Mouse (Mus musculus) kidney, adult 18-20 months (tissue): Measurements from ENCODE around the gene Ormdl1.
"Not testable (repeated sequence)": the region's sequence is repeated elsewhere in the genome, so short reads cannot be mapped to it uniquely, and the experiment has no call there.

Experiments
- DNase-seq: peaks from one replicate; pipeline ENCODE4 v3.0.0; 2021

Ormdl1 gene

GRCm38 (mm10) chr1:53296581-53297383 is at the start of gene Ormdl1, which contains the start of the genes Pms1 and Gm28778:
Gene Ormdl1 (plus strand): TSS chr1:53297095.
Gene Pms1 (minus strand): TSS chr1:53297018.
Gene Gm28778 (plus strand): TSS chr1:53297111.
- DNase-seq: peak; percentile 98

DNA sequence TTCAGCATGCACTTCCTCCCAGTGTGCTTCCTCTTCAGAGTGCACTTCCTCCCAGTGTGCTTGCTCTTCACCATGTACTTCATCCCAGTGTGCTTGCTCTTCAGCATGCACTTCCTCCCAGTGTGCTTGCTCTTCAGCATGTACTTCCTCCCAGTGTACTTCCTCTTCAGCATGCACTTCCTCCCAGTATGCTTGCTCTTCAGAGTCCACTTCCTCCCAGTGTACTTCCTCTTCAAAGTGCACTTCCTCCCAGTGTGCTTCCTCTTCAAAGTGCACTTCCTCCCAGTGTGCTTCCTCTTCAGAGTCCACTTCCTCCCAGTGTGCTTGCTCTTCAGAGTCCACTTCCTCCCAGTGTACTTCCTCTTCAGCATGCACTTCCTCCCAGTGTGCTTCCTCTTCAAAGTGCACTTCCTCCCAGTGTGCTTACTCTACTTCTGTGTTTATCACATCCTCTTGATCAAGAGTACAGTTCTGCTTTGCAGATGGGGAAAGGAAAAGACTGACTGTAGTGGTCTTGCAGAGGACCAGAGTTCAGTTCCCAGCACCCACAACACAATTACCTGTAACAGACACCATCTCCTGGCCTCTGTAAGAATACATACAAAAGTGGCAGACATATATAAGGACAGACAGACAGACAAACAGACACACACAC is 31.8 kb upstream of the Ormdl1 start:
- DNase-seq: not testable (repeated sequence)

- DNase-seq: no peak
These were observed 27.0 kb upstream of the Ormdl1 start for GRCm38 (mm10) chr1:53269901-53270300.

DNA sequence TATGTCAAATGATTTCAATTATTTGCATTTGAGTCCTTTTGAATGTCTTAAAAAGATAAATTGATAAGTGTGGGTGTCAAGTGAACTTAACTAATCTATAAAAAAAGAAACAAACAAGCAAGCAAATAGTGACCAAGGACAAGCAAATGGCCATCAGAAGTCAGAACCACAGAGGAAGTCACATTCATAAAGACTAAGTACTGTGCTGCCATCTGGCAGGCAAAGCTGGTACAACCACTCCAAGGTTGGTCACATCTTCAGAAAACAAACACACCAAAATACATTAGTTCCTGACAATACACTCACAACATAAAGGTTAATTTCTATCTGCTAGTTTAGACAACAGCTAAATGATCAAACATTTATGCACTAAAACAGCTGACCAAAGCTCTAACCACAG is 24.2 kb upstream of the Ormdl1 start:
- peak; percentile 12 for DNase-seq

- no peak for DNase-seq
These were observed 5.7 kb upstream of the Ormdl1 start for GRCm38 (mm10) chr1:53291197-53291596.

- no peak for DNase-seq
These were observed 3.6 kb downstream of the Ormdl1 start for GRCm38 (mm10) chr1:53300506-53300905.

- peak; percentile 89 for DNase-seq
These were observed 16.4 kb downstream of the Ormdl1 start, which contains the start of gene Osgepl1 for GRCm38 (mm10) chr1:53312989-53313967. Gene Osgepl1 (plus strand): TSS chr1:53313624.

DNA sequence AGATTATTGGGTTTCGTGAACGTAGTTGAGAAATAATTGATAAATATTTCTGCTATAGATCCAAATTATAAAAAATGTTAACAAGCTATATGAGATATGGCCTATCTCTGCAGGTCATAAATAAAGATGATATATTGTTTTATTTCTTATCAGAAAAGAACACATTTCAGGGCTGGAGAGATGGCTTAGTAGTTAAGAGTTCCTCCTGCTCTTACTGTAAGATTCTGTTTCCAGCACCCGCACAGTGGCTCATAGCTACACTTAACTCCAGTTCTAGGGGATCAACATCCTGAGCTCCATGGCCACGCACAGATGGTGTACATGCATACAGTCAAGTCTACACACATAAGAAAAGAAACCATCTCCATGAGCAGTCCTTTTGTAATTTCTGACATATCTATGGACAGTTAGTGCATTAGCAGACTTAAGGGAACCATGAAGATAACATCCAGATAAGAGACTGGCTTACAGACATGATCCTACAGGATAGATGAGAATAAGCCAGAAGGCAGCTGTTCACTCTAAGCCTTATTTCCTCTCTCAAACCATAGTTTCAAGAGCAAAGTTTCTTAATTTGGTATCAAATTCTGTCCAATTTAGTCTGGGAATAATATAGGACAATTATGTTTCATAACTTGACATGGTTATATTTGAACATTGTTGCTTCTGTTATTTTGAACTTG is 24.9 kb downstream of the Ormdl1 start:
- no peak for DNase-seq

GRCm38 (mm10) chr1:53323254-53323653 is 26.4 kb downstream of the Ormdl1 start:
- DNase-seq: no peak

- DNase-seq: no peak
These were observed 27.4 kb downstream of the Ormdl1 start for GRCm38 (mm10) chr1:53324277-53324676.

- DNase-seq: no peak
These were observed 28.1 kb downstream of the Ormdl1 start for GRCm38 (mm10) chr1:53324827-53325494.

- DNase-seq: not testable (repeated sequence)
These were observed 36.6 kb downstream of the Ormdl1 start for GRCm38 (mm10) chr1:53333527-53333926.

- no peak for DNase-seq
These were observed 38.6 kb downstream of the Ormdl1 start for GRCm38 (mm10) chr1:53335465-53335864.

- DNase-seq: not testable (repeated sequence)
These were observed 40.5 kb downstream of the Ormdl1 start for GRCm38 (mm10) chr1:53337403-53337802.

- DNase-seq: no peak
These were observed 44.2 kb downstream of the Ormdl1 start for GRCm38 (mm10) chr1:53341071-53341470.

DNA sequence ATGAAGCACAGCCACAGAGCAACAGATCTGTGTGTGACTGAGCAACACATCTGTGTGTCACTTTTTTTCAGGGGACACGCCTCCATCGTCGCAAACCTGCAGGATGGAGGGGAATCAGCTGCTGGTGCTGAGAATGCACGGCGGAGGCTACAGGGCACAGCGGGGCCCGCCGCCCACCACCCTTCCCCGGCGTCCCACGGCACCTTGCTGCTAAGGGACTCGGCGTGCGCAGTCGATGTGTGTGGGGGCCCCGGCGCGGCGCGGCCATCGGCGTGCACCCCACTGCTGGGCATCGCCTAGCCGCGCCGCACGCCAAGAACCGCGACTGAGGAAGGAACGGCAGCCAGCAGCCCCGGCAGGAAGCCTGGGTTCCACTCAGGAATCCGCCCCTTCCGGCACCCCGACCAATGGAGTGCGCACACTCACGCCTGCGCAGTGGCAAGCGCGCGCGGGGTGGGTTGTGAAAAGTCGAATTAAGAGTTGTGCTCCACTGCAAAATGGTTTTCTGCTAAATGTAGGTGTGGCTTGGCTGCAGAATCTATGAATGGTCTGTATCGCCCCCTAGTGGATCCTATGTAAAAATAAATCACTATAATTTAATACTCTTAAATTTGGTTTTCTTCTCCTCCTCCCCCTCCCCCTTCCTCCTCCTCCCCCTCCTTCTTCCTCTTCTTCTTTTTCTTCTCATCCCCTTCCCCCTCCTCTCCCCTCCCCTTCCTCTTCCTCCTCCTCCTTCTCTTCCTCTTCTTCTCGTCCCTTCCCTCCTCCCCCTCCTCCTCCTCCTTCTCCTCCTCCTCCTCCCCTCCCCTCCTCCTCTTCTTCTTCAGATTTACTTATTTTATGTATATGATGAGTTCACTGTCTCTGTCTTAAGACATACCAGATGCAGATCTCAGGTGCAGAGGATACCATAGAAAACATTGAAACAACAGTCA is 55.7 kb downstream of the Ormdl1 start, which contains the start of the genes Asdurf, Gm28551 and Asnsd1:
Gene Asdurf (minus strand): TSS at position 293 of the 935 bp plus-strand sequence.
Gene Gm28551 (minus strand): TSS at position 341 of the 935 bp plus-strand sequence.
Gene Asnsd1 (minus strand): TSS at position 426 of the 935 bp plus-strand sequence.
- peak; percentile 97 for DNase-seq

DNA sequence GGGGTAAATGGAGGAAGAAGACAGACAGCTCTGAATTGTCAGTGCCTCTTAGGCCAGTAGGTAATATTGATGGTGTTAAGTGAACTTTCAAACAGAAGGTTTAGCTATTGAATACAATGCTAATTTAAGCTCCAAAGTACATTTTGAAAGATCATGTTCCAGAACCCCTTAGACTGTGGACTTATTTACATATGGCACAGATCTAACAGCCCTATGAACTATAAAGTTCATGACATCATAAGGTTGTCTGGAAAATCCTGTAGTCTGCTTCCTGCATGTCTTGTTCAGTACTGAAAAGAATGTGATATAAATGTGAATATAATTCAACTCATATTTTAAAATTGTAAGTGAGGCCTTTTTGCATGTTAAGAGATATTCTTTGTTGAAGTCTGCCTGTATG is 62.1 kb downstream of the Ormdl1 start:
- DNase-seq: no peak
